Mouse (Mus musculus) bone marrow macrophage, adult 2 months (primary cell): ENCODE measurements around the gene Kcnip1.

ENCODE experiments used
- CTCF ChIP-seq: IDR thresholded peaks from 2 replicates; pipeline ENCODE4 v1.5.1; 2012; ENCODE audit warnings: low read depth, mild to moderate bottlenecking, low read length, moderate library complexity
- POLR2A ChIP-seq: IDR thresholded peaks from 2 replicates; pipeline ENCODE4 v1.6.1; 2012; ENCODE audit warnings: mild to moderate bottlenecking, low read depth, low read length, borderline replicate concordance

- TF ChIP-seq POLR2A (no peak), CTCF (no peak)
Measured at GRCm38 (mm10) chr11:33990002-33990401, 3.0 kb downstream of the Kcnip1 start.
